Mouse (Mus musculus) hindbrain, embryonic 13.5 days (tissue): ENCODE measurements around the gene Mospd2. TPM values are rescaled to one million over a fixed set of nuclear protein-coding genes. Genes with fewer than 3 reads are reported as not detected.

Experiments used
- ATAC-seq: fragments of 200-750 bp; cut with Nextera tagmentation; 2 replicates; pipeline ENCODE4 v1.8.0; 2017; ENCODE audit warnings: moderate TSS enrichment; ENCODE audit not compliant: low FRiP score
- H3K27ac ChIP-seq: fragments of 300-500 bp; sonication (generic); 2 replicates; pipeline ENCODE4 v1.5.1; 2015; ENCODE audit warnings: inconsistent platforms, mild to moderate bottlenecking, moderate library complexity
- H3K27me3 ChIP-seq: fragments of 300-500 bp; sonication (generic); 2 replicates; pipeline ENCODE4 v1.6.1; 2015; ENCODE audit warnings: mild to moderate bottlenecking, inconsistent platforms
- H3K36me3 ChIP-seq: fragments of 300-500 bp; sonication (generic); 2 replicates; pipeline ENCODE4 v1.6.1; 2015; ENCODE audit warnings: mild to moderate bottlenecking, inconsistent platforms
- H3K4me1 ChIP-seq: fragments of 300-500 bp; sonication (generic); replicated peaks from 2 replicates; pipeline ENCODE4 v1.6.1; 2015; ENCODE audit warnings: inconsistent platforms
- H3K4me2 ChIP-seq: fragments of 300-500 bp; sonication (generic); 2 replicates; pipeline ENCODE4 v1.6.1; 2015; ENCODE audit warnings: inconsistent platforms, mild to moderate bottlenecking, moderate library complexity
- H3K4me3 ChIP-seq: fragments of 300-500 bp; sonication (generic); 2 replicates; pipeline ENCODE4 v1.5.1; 2015; ENCODE audit warnings: mild to moderate bottlenecking, inconsistent platforms
- H3K9ac ChIP-seq: fragments of 300-500 bp; sonication (generic); 2 replicates; pipeline ENCODE4 v1.6.1; 2015; ENCODE audit warnings: mild to moderate bottlenecking, inconsistent platforms
- H3K9me3 ChIP-seq: fragments of 300-500 bp; sonication (generic); 2 replicates; pipeline ENCODE4 v1.6.1; 2016; ENCODE audit warnings: inconsistent platforms
- WGBS: fragments of 180-500 bp; shearing (Covaris S2); methylation state at CpG from one replicate; pipeline ENCODE4 v1.1.7; 2015; 5-methylcytosine and 5-hydroxymethylcytosine counted together
- polyA plus RNA-seq: library from polyadenylated mRNA; unstranded; fragments of >200 nt; fragmentation: Nextera tagmentation; extraction: Ambion mirVana; gene quantifications from 2 replicates; pipeline ENCODE4 v1.2.1, GENCODE M21; 2015

The Mospd2 gene
- polyA plus RNA-seq, 1 experiment from 2014 or later, result 16.7 TPM

- Histone ChIP-seq H3K9me3 (no peaks in the 10 kb centered on the region), H3K4me2 (no peak overlapping the region), H3K4me1 (no peaks in the 10 kb centered on the region), H3K27me3 (no peaks in the 10 kb centered on the region), H3K36me3 (no peaks in the 10 kb centered on the region), H3K9ac (no peak overlapping the region), H3K27ac (no peak overlapping the region), H3K4me3 (no peak overlapping the region)
- ATAC-seq, result no peak
- WGBS, result 61% methylated on average over 2 of the region's 2 CpGs
Observed at GRCm38 (mm10) chrX:164899805-164900204, 80.4 kb downstream of the Mospd2 start.

GRCm38 (mm10) chrX:164886260-164886659 lies 93.9 kb downstream of the Mospd2 start:
- Histone ChIP-seq H3K4me1 (no peaks in the 10 kb centered on the region), H3K9me3 (no peaks in the 10 kb centered on the region), H3K4me3 (no peak overlapping the region), H3K27ac (no peak overlapping the region), H3K4me2 (no peak overlapping the region), H3K36me3 (no peaks in the 10 kb centered on the region), H3K9ac (no peak overlapping the region), H3K27me3 (no peaks in the 10 kb centered on the region)
- 69% methylated on average over 1 of the region's 1 CpGs for WGBS
- no peak for ATAC-seq

Other genes starting within 250 kb of the Mospd2 start
- 3.1 and 3.3 TPM in 2 replicates for gene Fancb, start 217 bp upstream of the Mospd2 start, polyA plus RNA-seq
- gene Gm17604, start 24.5 kb upstream of the Mospd2 start, polyA plus RNA-seq, result not detected in 2 replicates